Mouse (Mus musculus): ENCODE measurements at regions not wholly inside any gene's neighbourhood (a gene's known extent, or its start where the extent isn't known, plus 50 kb on each side); places are given as distances from the start of the nearest gene placed in this dataset.

DNA sequence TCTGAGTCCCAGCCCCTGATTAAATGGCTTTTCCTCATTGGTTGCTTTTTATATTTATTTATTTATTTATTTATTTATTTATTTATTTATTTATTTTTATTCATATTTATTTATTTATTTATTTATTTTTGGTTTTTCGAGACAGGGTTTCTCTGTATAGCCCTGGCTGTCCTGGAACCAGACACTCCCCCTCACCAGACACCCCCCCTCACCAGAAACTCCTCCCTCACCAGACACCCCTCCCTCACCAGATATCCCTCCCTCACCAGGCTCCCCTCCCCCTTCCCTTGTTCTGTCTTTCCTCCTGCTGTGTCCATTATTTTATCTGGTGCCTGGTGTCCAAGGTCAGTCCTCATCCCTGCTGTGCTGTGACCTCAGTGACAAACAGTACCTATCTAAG is 134.7 kb upstream of the Slc7a14 start:
- WGBS = 91% methylated on average over 1 of the region's 1 CpGs
- DNase-seq (ENCODE audit: low spot score) (no peak), ATAC-seq (ENCODE audit: insufficient read depth, low read depth) (no peak)
- no peaks in the 10 kb centered on the region for H3K27me3 ChIP-seq (ENCODE audit: control insufficient read depth, insufficient read depth, low read length)
- no peak overlapping the region for H3K27ac ChIP-seq (ENCODE audit: low read depth)
- no peak overlapping the region for H3K9ac ChIP-seq (replicated peaks; ENCODE audit: low read depth, low read length)
- no peaks in the 10 kb centered on the region for H3K36me3 ChIP-seq (replicated peaks; ENCODE audit: control insufficient read depth, insufficient read depth, low read length)
- H3K9me3 ChIP-seq (replicated peaks; ENCODE audit: control insufficient read depth, low read length) = no peaks in the 10 kb centered on the region
- no peaks in the 10 kb centered on the region for H3K4me1 ChIP-seq (ENCODE audit: control insufficient read depth, insufficient read depth)
- no peak overlapping the region for H3K4me2 ChIP-seq (ENCODE audit: low read depth, low read length)
- no peak for TF ChIP-seq EP300 (IDR thresholded peaks at IDR 0.05; ENCODE audit: low read depth)
- no peak for TF ChIP-seq CTCF (IDR thresholded peaks at IDR 0.05; ENCODE audit: low read depth)
- no peak overlapping the region for H3K4me3 ChIP-seq (ENCODE audit: low read depth, low read length)

DNA sequence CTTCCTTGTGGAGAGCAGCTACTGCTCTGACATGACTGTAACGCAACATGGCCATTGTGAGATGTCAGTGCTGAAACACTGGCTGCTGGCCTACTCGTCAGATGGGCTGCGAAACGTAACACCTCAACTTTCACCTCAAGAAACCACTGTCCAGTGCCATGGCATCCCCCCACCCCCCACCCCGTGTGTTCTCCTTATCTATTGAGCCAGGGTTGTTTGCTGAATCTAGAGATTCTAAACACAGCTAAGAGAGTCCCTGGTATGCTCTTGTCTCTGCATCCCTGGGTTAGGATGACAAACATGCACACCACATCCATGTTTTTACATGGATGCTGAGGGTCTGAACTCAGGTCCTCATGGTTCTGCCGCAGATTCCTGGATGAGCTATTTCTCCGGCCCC is 134.1 kb upstream of the Slc7a14 start:
- H3K4me2 ChIP-seq (ENCODE audit: low read depth, low read length) = no peak overlapping the region
- no peaks in the 10 kb centered on the region for H3K4me1 ChIP-seq (ENCODE audit: control insufficient read depth, insufficient read depth)
- no peak overlapping the region for H3K4me3 ChIP-seq (ENCODE audit: low read depth, low read length)
- H3K27me3 ChIP-seq (ENCODE audit: control insufficient read depth, insufficient read depth, low read length) = no peaks in the 10 kb centered on the region
- H3K27ac ChIP-seq (ENCODE audit: low read depth) = no peak overlapping the region
- DNase-seq (ENCODE audit: low spot score) = no peak
- TF ChIP-seq CTCF (IDR thresholded peaks at IDR 0.05; ENCODE audit: low read depth) = no peak
- no peaks in the 10 kb centered on the region for H3K9me3 ChIP-seq (replicated peaks; ENCODE audit: control insufficient read depth, low read length)
- H3K9ac ChIP-seq (replicated peaks; ENCODE audit: low read depth, low read length) = no peak overlapping the region
- ATAC-seq (ENCODE audit: insufficient read depth, low read depth) = no peak
- WGBS = 81% methylated on average over 7 of the region's 7 CpGs
- H3K36me3 ChIP-seq (replicated peaks; ENCODE audit: control insufficient read depth, insufficient read depth, low read length) = no peaks in the 10 kb centered on the region

DNA sequence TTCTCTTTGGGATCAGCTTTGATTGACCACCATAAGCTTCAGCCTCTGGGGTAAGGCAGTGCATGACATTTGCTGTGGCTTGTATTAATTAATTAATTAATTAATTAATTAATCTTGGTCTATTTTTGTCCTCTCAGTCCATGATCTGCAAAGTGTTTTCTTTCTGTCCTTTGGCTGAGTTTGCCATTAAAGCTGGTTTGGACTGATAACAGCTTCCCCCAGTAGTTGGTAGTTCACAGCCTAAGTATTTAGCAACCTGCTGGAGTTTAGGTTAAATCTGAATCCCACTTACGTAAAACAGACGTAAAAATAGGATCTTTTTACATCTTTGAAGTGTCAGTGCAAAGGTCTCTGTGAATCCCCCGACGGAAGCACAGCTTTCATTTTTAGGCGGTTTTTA is 133.7 kb upstream of the Slc7a14 start:
- no peaks in the 10 kb centered on the region for H3K27me3 ChIP-seq (ENCODE audit: control insufficient read depth, insufficient read depth, low read length)
- no peak for ATAC-seq (ENCODE audit: insufficient read depth, low read depth)
- no peak overlapping the region for H3K27ac ChIP-seq (ENCODE audit: low read depth)
- no peak for TF ChIP-seq CTCF (IDR thresholded peaks at IDR 0.05; ENCODE audit: low read depth)
- TF ChIP-seq EP300 (IDR thresholded peaks at IDR 0.05; ENCODE audit: low read depth) = no peak
- no peaks in the 10 kb centered on the region for H3K9me3 ChIP-seq (replicated peaks; ENCODE audit: control insufficient read depth, low read length)
- H3K9ac ChIP-seq (replicated peaks; ENCODE audit: low read depth, low read length) = no peak overlapping the region
- no peaks in the 10 kb centered on the region for H3K4me1 ChIP-seq (ENCODE audit: control insufficient read depth, insufficient read depth)
- H3K36me3 ChIP-seq (replicated peaks; ENCODE audit: control insufficient read depth, insufficient read depth, low read length) = no peaks in the 10 kb centered on the region
- 80% methylated on average over 5 of the region's 5 CpGs for WGBS
- no peak for DNase-seq (ENCODE audit: low spot score)
- H3K4me3 ChIP-seq (ENCODE audit: low read depth, low read length) = no peak overlapping the region
- no peak overlapping the region for H3K4me2 ChIP-seq (ENCODE audit: low read depth, low read length)

DNA sequence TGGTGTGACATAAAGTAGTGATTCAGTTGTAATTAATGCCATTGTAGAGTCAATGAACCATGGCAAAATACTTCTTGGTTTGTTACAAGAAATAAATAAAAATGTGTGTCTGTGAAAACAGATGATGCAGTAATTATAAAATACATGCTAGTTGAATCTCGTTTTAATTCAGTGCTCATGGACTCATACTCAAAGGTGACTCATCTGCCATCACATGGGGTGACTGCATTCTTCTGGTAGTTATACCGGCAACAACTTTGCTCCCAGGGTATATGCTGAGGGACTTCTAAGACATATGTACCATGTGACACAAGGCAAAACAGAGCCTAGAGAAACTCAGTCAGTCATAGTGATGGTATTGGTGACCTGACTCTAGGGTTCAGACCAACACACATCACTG is 130.1 kb upstream of the Slc7a14 start:
- no peak overlapping the region for H3K9ac ChIP-seq (replicated peaks; ENCODE audit: low read depth, low read length)
- WGBS = 68% methylated on average over 2 of the region's 2 CpGs
- no peaks in the 10 kb centered on the region for H3K36me3 ChIP-seq (replicated peaks; ENCODE audit: control insufficient read depth, insufficient read depth, low read length)
- no peak overlapping the region for H3K4me3 ChIP-seq (ENCODE audit: low read depth, low read length)
- no peak overlapping the region for H3K4me2 ChIP-seq (ENCODE audit: low read depth, low read length)
- no peak for DNase-seq (ENCODE audit: low spot score)
- no peak overlapping the region for H3K27ac ChIP-seq (ENCODE audit: low read depth)
- TF ChIP-seq CTCF (IDR thresholded peaks at IDR 0.05; ENCODE audit: low read depth) (no peak), EP300 (IDR thresholded peaks at IDR 0.05; ENCODE audit: low read depth) (no peak)
- no peaks in the 10 kb centered on the region for H3K4me1 ChIP-seq (ENCODE audit: control insufficient read depth, insufficient read depth)
- no peaks in the 10 kb centered on the region for H3K27me3 ChIP-seq (ENCODE audit: control insufficient read depth, insufficient read depth, low read length)
- ATAC-seq (ENCODE audit: insufficient read depth, low read depth) = no peak
- H3K9me3 ChIP-seq (replicated peaks; ENCODE audit: control insufficient read depth, low read length) = no peaks in the 10 kb centered on the region

DNA sequence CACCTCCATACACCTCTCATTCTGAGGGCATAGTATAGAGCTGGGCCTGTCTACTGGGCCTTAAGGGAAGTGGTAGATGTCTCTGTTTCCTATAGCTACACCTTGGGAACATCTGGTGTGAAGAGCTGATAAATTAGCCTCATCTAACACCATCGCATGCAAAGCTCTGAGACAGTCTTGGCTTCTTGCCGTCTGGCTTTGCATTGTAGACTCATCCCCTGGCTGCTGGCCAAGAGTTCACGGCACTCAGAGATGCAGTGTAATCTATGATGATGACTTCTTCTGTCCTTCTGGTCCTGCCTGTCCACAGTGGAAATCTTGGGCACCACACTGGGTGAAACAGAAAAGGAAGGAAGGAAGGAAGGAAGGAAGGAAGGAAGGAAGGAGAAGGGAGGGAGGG is 127.8 kb upstream of the Slc7a14 start:
- H3K9me3 ChIP-seq (replicated peaks; ENCODE audit: control insufficient read depth, low read length) = no peaks in the 10 kb centered on the region
- H3K27me3 ChIP-seq (ENCODE audit: control insufficient read depth, insufficient read depth, low read length) = no peaks in the 10 kb centered on the region
- TF ChIP-seq EP300 (IDR thresholded peaks at IDR 0.05; ENCODE audit: low read depth) = no peak
- TF ChIP-seq CTCF (IDR thresholded peaks at IDR 0.05; ENCODE audit: low read depth) = no peak

DNA sequence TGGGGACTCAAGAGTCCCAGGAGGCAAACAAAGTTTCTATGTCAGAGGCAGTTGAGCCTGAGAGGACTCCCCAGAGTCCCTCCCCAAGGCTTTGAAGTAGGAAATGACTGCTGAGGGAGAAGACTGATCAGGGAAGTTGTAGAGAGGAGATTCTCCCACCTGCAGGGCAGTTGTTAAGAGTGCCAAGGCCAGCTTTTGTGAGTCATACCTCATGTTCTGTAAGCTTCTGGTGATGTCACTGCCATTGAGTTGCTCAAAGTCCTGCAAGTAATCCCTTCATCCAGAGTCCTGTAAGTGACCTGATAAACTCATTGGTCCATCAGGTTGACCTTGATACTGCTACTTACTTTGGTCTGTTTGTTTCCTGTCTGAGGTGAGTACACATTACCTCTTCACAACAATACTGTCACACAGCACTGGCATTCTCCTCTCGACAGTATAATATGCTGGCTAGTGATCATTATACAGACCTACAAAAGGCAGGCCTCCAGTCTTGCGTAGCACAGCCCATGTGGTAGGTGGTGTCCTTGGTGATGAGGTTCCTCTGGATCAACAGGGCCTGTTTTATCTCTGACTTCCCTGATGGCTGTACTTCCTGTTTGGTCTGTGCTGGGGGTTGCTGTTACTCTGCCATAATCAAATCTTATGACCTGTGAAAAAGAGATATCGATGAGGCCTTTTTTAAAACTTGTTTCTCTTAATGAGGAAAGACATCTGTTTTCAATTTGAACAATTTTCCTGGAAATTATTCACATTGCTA is 125.2 kb upstream of the Slc7a14 start:
- DNase-seq (ENCODE audit: low spot score) (no peak), ATAC-seq (ENCODE audit: insufficient read depth, low read depth) (no peak)
- Histone ChIP-seq H3K27me3 (ENCODE audit: control insufficient read depth, insufficient read depth, low read length) (no peaks in the 10 kb centered on the region), H3K4me1 (ENCODE audit: control insufficient read depth, insufficient read depth) (no peaks in the 10 kb centered on the region), H3K27ac (ENCODE audit: low read depth) (no peak overlapping the region), H3K9ac (replicated peaks; ENCODE audit: low read depth, low read length) (no peak overlapping the region), H3K36me3 (replicated peaks; ENCODE audit: control insufficient read depth, insufficient read depth, low read length) (no peaks in the 10 kb centered on the region), H3K9me3 (replicated peaks; ENCODE audit: control insufficient read depth, low read length) (no peaks in the 10 kb centered on the region), H3K4me3 (ENCODE audit: low read depth, low read length) (no peak overlapping the region), H3K4me2 (ENCODE audit: low read depth, low read length) (no peak overlapping the region)
- 58% methylated on average over 3 of the region's 3 CpGs for WGBS
- TF ChIP-seq CTCF (IDR thresholded peaks at IDR 0.05; ENCODE audit: low read depth) (no peak), EP300 (IDR thresholded peaks at IDR 0.05; ENCODE audit: low read depth) (no peak)

More for the DNA sequence above, 127.8 kb upstream of the Slc7a14 start:
- no peak overlapping the region for H3K9ac ChIP-seq (replicated peaks; ENCODE audit: low read depth, low read length)
- ATAC-seq (ENCODE audit: insufficient read depth, low read depth) (no peak), DNase-seq (ENCODE audit: low spot score) (no peak)
- H3K4me3 ChIP-seq (ENCODE audit: low read depth, low read length) = no peak overlapping the region
- H3K4me2 ChIP-seq (ENCODE audit: low read depth, low read length) = no peak overlapping the region
- WGBS = 57% methylated on average over 3 of the region's 3 CpGs
- no peaks in the 10 kb centered on the region for H3K36me3 ChIP-seq (replicated peaks; ENCODE audit: control insufficient read depth, insufficient read depth, low read length)
- no peak overlapping the region for H3K27ac ChIP-seq (ENCODE audit: low read depth)
- no peaks in the 10 kb centered on the region for H3K4me1 ChIP-seq (ENCODE audit: control insufficient read depth, insufficient read depth)

Data from heart, postnatal 0 days (tissue).